Mouse (Mus musculus) G1E (cell line): ENCODE data around the gene Taok1. TPM values are rescaled to one million over a fixed set of nuclear protein-coding genes. Genes with fewer than 3 reads are reported as not detected.

Experiments used
- ATAC-seq: 2 replicates; pipeline ENCODE4 v1.8.0; 2016; ENCODE audit warnings: mild to moderate bottlenecking; ENCODE audit not compliant: insufficient number of reproducible peaks, poor library complexity, low FRiP score, severe bottlenecking; ENCODE audit errors: extremely low read depth
- DNase-seq: peaks from one replicate; pipeline ENCODE4 v3.0.0; 2012; ENCODE audit warnings: low spot score
- H3K27me3 ChIP-seq: 2 replicates; pipeline ENCODE4 v1.6.1; 2012; ENCODE audit warnings: mild to moderate bottlenecking, low read length, inconsistent platforms; ENCODE audit not compliant: insufficient read depth
- H3K36me3 ChIP-seq: replicated peaks from 2 replicates; pipeline ENCODE3; 2012; ENCODE audit warnings: mild to moderate bottlenecking, inconsistent platforms
- H3K4me1 ChIP-seq: 2 replicates; pipeline ENCODE4 v1.6.1; 2012; ENCODE audit warnings: low read depth, low read length, inconsistent platforms, mixed read lengths; ENCODE audit not compliant: insufficient read depth
- H3K4me3 ChIP-seq: 2 replicates; pipeline ENCODE4 v1.5.1; 2012; ENCODE audit warnings: low read depth, mild to moderate bottlenecking, inconsistent platforms, low read length, moderate library complexity, mixed read lengths
- H3K9me3 ChIP-seq: replicated peaks from 2 replicates; pipeline ENCODE4 v1.6.1; 2012; ENCODE audit warnings: inconsistent platforms
- CTCF ChIP-seq: IDR thresholded peaks from 2 replicates; pipeline ENCODE4 v1.5.1; 2012; ENCODE audit warnings: low read depth, low read length, inconsistent platforms, mixed read lengths
- GATA1 ChIP-seq: IDR thresholded peaks from 2 replicates; pipeline ENCODE4 v1.6.1; 2012; ENCODE audit warnings: borderline replicate concordance, low read length, inconsistent platforms, mixed read lengths
- GATA2 ChIP-seq: IDR thresholded peaks from 2 replicates; pipeline ENCODE4 v1.6.1; 2012; ENCODE audit warnings: low read depth, low read length, inconsistent platforms, borderline replicate concordance
- POLR2AphosphoS5 ChIP-seq: IDR thresholded peaks from 2 replicates; pipeline ENCODE4 v1.6.1; 2012; ENCODE audit warnings: low read depth, low read length, inconsistent platforms; ENCODE audit not compliant: insufficient replicate concordance
- TAL1 ChIP-seq: conservative IDR thresholded peaks from 2 replicates; pipeline ENCODE4 v1.6.1; 2012; ENCODE audit warnings: low read depth, low read length, inconsistent platforms, mixed read lengths
- polyA plus RNA-seq: library from polyadenylated mRNA; stranded (reverse); fragments of >175 nt; gene quantifications from 2 replicates; pipeline ENCODE4 v1.2.3, GENCODE M21; 2012
- total RNA-seq, 2 experiments: library from RNA; stranded (forward) in 1 of 2; stranded (reverse) in 1 of 2; fragments of 200-1000 nt in 1 of 2; fragments of >200 nt in 1 of 2; fragmentation: Nextera tagmentation in 1 of 2; gene quantifications; 2 replicates each; pipeline ENCODE4 v1.2.3; 2014 to 2017

Gene Taok1
- total and polyA plus RNA-seq, 3 experiments: 2.5 to 50.1 (median 45.6) TPM

DNA sequence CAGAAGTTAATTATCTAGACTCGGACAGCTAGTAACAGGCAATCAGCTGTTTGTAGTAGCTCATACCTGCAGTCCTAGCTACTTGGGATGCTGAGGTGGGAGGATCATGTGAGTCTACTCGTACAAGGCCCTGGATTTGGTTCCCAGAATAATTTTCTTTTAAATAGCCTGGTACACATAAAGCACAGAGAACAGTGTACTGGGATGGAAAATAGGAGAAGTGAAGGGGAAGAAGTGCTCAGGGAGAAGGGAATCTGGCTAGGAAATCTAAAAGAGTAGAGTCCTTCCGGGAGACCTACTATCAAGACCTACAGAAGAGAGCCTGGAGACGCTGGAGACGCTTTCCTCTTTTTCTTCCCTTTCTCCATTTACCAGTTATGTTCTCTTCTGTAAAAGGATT, 16.4 kb upstream of the Taok1 start:
- Histone ChIP-seq H3K27me3 (0 out of 2 replicates have a peak, but pooled peaks cover 2% of the 10 kb centered on the region), H3K4me3 (no peak overlapping the region), H3K9me3 (no peaks in the 10 kb centered on the region), H3K4me1 (peaks cover 58% of the 10 kb centered on the region), H3K36me3 (no peaks in the 10 kb centered on the region)
- no peak for ATAC-seq
- TF ChIP-seq TAL1 (no peak), POLR2AphosphoS5 (no peak), GATA2 (no peak), GATA1 (no peak), CTCF (no peak)
- DNase-seq: no peak

DNA sequence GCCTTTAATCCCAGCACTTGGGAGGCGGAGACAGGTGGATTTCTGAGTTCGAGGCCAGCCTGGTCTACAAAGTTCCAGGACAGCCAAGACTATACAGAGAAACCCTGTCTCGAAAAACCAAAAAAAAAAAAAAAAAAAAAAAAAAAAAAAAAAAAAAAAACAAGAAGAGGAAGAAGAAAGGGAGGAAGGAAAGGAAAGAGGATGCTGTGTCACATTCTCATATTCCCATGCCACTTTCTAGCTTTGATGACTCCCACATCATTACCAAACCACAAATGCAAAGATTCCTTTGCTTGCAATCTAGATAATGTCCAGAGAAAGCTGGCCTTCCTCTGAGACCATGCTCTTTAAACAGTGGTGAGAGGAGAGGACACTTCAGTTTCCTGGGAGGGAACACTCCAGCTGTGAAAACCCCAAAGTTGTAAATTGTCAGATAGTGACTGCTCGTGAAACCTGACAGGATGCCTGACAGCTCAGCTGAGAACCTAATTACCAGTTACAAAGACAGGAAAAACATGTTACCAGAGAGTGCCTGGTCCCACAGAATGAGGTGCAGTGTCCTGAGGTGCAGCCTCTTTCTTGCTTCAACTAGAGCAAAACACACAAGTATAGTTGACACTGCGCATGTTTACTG, 14.4 kb upstream of the Taok1 start:
- TF ChIP-seq CTCF: no peak
- DNase-seq (no peak), ATAC-seq (no peak)
- peaks cover 7% of the 10 kb centered on the region for H3K27me3 ChIP-seq
- H3K36me3 ChIP-seq: no peaks in the 10 kb centered on the region
- H3K4me1 ChIP-seq: peaks cover 44% of the 10 kb centered on the region
- H3K4me3 ChIP-seq: no peak overlapping the region
- no peaks in the 10 kb centered on the region for H3K9me3 ChIP-seq

DNA sequence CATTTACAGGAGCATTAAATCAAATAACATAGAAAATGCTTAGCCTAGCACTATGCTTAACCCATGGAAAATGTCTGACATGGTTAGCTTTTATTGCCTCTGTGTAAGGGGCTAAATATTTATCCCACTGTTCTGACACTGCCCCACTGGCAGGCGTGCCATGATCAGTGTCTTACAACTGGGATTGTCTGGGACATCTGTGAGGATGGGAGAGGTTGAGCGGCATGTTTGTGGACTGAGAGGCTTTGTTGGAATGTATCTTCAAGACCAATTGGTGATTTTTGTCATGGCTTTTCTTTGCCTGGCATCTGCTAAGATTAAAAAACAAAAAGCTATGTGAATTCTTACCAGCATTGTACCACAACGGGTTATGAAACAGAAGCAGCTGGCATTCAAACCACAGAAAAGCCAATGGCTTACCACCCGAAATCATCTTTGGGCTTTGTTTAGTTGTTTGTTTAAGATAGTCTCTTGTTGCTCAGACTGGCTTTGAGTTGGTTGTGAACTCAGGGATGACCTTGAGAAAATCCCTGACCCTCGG, 7.5 kb upstream of the Taok1 start:
- TF ChIP-seq TAL1 (no peak), GATA2 (no peak), GATA1 (no peak), CTCF (no peak), POLR2AphosphoS5 (no peak)
- no peaks in the 10 kb centered on the region for H3K36me3 ChIP-seq
- no peak overlapping the region for H3K4me3 ChIP-seq
- H3K27me3 ChIP-seq: peaks cover 30% of the 10 kb centered on the region
- H3K9me3 ChIP-seq: no peaks in the 10 kb centered on the region
- ATAC-seq (no peak), DNase-seq (no peak)
- peaks cover 10% of the 10 kb centered on the region for H3K4me1 ChIP-seq

DNA sequence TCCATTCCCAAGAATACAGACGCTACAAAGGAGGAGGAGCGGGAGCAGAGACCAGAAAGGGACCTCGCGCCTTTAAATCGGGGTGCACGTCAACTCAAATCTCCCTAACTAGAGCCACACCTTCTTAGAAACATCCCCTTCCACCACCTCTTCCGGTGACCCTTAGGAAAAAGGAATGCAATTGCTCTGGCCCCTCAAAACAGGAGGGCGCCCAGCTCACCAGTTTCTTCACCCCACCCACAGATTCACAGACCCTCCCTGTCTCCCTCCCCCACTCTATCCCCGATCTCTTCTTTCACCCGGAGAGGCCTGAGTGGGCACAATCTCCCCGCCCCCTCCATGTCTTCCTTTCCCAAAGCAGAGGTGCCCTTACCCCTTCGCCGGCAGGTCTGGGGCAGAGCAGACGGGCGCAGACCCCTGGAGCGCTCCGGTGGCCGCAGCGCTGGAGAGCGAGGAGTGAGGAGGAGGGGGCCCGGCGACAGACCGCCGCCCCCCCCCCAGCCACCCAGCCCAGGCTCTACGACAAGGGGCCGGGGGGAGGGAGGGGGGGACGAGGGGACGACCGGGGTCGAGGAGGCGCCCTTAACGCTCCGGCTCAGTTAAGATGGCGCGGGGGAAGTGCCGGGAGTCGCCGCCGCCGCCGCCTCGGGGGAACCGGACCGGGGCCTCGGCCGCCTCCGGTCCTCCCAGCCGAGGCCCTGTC, 629 bp downstream of the Taok1 start:
- TF ChIP-seq POLR2AphosphoS5 (no peak), GATA2 (no peak), CTCF (no peak), GATA1 (no peak), TAL1 (no peak)
- no peaks in the 10 kb centered on the region for H3K9me3 ChIP-seq
- H3K4me1 ChIP-seq: peaks cover 28% of the 10 kb centered on the region
- no peaks in the 10 kb centered on the region for H3K27me3 ChIP-seq
- DNase-seq (peak; percentile 56), ATAC-seq (peak; percentile 54; the same call in 1 of the 2 replicates)
- peaks cover 28% of the 10 kb centered on the region for H3K36me3 ChIP-seq
- H3K4me3 ChIP-seq: peak overlapping the region; percentile 87

DNA sequence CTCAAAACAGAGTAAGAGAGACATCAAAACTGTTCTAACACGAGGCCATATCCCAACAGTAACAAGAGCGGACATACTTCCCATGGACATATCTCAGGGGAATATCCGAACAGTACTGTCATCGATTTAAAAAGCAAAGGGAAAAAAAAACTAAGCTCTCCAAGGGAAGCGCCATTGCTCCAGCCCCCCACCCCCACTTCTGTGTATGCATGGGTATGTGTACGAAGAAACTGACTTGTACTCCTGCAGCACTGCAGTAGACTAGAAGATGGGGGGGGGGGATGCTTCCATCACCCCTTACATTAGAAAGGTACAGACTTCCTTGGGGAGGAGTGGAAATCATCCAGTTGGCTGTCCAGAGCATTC, 1.2 kb downstream of the Taok1 start:
- ATAC-seq (no peak), DNase-seq (no peak)
- no peaks in the 10 kb centered on the region for H3K9me3 ChIP-seq
- H3K27me3 ChIP-seq: no peaks in the 10 kb centered on the region
- no peak for TF ChIP-seq TAL1
- TF ChIP-seq GATA1: no peak
- TF ChIP-seq GATA2: no peak
- TF ChIP-seq CTCF: no peak
- H3K4me1 ChIP-seq: peaks cover 28% of the 10 kb centered on the region
- H3K36me3 ChIP-seq: peaks cover 28% of the 10 kb centered on the region
- H3K4me3 ChIP-seq: peak overlapping the region; percentile 87

DNA sequence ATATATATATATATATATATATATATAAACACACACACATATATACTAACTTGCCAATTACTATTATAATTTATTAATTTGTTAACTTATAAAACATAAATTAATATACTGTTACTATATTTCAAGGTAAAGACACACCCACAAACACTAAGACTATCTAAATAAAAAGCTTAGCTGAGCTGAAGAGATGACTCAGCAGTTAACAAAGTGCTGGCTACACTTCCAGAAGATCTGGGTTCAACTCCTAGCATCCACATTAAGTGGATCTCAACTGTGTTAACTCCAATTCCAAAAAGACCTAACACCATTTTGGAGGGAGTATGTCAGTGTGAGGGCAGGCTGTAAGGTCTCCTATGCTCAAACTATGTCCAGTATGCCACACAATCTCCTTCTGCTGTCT, 10.3 kb downstream of the Taok1 start:
- no peak for ATAC-seq
- DNase-seq: no peak
- H3K4me3 ChIP-seq: no peak overlapping the region

More for the DNA sequence above, 10.3 kb downstream of the Taok1 start:
- Histone ChIP-seq H3K36me3 (peaks cover 49% of the 10 kb centered on the region), H3K4me1 (peaks cover 4% of the 10 kb centered on the region), H3K27me3 (no peaks in the 10 kb centered on the region), H3K9me3 (no peaks in the 10 kb centered on the region)
- TF ChIP-seq POLR2AphosphoS5 (no peak), GATA1 (no peak), TAL1 (no peak)
